Mouse (Mus musculus) duodenum, adult 2 months (tissue): ENCODE measurements around the gene Mpzl3. TPM values are rescaled to one million over a fixed set of nuclear protein-coding genes. Genes with fewer than 3 reads are reported as not detected.

Source experiments
- polyA plus RNA-seq: library from polyadenylated mRNA; depleted of rRNA; stranded (reverse); fragments of >200 nt; gene quantifications from 2 replicates; pipeline ENCODE4 v1.2.3, GENCODE M21; 2012; ENCODE audit warnings: low replicate concordance; rRNA removed

The Mpzl3 gene
- polyA plus RNA-seq, result 1.5 and 2.1 TPM in 2 replicates

DNA sequence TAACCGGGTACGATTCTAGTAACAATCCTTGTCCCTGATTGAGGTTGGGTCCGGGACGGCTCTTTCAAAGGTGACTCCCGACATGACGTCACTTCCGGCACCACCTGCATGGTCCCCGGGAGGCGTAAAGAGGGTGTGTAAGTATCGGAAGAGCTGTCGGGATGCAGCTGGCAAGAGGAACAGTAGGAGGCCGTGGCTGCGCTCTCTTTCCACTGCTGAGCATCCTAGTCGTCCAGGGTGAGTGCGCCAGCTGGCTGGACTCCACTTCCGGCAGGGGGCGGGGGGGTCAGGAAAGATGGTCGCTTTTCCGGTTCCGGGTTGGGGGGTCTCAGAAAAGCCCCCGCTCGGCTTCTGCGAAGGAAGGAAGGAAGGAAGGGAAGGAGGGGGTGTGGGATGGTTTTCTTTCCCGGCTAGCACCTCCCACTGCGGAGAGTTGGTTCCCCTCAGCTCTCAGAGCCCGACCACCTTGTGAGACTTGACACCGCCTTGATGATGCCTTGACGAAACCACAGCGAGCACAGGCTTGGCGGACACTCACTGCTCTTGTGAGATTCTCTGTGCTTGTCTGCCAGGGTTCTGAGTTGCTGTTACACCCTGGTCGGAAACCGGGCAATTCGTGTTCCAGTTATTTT lies at the start of gene Mpzl3:
Gene Mpzl3 (plus strand): TSS at position 105 of the 632 bp plus-strand sequence.

DNA sequence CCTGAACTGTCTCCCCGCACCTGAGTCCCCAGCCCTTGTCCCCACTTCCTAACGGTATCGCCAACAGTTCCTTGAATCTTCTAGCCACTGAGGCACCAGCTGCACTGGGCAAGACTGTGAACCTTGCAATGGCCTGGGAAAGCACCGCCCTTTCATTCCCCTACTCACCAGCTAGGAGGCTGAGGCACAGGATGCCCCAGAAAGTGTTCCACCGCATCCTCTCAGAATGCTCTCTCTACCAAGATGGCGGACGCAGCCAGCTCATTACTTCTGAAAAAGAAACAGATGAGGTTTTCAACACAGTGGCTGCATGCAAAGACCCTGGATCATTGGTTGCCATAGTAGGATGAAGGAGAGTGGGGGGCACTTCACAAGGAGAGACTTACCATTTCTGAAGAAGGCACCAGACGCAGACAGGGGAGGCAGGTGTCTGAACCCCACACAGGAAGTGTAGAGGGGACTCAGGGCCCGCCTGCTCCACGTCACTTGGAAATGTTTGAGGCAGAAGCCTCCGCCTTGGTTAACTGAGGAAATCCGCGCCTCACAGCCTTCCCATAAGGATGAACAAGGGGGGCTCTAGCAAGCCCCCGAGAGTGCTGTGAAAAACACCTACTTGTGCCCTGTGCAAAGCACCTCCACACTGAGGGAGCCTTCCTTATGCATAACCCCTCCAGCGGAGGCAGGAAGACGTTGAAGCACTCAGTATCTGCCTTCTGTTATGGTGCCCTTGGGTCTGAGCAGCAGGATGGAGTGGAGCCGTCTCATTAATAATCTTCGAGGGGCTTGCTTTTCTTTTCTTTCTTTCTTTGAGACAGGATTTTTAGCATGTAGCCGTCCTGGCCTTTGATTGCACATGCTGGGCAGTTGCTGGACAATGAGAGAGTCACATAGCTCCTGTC lies 45.6 kb upstream of the Mpzl3 start, which contains the start of gene Cd3e:
Gene Cd3e (minus strand): TSS at position 448 of the 899 bp plus-strand sequence.

DNA sequence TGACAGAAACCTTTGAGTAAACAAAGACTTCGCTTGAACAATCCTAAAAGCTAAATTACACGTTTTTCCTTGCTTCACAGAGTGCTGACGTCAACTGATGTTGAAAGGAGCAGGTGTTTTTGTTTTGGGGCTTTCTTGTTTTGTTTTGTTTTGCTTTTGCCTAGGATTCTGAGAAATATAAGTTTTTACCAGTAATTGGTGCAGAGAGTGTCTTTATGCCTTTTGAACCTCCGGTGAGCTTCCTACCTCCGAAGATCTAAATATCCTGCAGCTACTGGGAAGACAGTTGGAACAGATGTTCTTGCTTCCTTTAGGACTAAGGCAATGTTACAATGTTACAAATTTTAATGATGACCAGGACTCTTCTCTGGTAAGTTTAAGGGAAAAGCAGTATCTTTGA lies 15.5 kb upstream of the Mpzl3 start, which contains the start of gene Mpzl2:
Gene Mpzl2 (plus strand): TSS at position 301 of the 400 bp plus-strand sequence.

DNA sequence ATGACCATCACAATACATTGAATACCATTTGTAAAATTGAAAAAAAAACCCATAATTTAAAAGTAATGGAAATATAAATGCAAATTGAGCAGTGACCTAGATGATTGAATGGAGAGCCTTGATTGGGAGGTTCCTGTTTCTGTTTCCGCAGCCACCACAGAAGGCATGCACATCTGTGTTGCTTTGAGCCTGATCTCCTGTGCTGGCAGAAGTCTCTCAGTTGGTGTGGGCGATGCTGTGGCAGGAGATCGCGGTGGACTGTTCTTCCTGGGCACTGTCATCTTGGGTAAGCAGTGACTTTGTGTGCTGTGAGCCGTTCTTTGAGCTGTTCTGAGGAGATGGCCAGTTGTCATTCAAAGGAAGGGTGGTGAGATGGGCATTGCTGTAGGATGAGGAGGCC lies 24.0 kb downstream of the Mpzl3 start, which contains the start of gene Jaml:
Gene Jaml (plus strand): TSS at position 173 of the 400 bp plus-strand sequence.

DNA sequence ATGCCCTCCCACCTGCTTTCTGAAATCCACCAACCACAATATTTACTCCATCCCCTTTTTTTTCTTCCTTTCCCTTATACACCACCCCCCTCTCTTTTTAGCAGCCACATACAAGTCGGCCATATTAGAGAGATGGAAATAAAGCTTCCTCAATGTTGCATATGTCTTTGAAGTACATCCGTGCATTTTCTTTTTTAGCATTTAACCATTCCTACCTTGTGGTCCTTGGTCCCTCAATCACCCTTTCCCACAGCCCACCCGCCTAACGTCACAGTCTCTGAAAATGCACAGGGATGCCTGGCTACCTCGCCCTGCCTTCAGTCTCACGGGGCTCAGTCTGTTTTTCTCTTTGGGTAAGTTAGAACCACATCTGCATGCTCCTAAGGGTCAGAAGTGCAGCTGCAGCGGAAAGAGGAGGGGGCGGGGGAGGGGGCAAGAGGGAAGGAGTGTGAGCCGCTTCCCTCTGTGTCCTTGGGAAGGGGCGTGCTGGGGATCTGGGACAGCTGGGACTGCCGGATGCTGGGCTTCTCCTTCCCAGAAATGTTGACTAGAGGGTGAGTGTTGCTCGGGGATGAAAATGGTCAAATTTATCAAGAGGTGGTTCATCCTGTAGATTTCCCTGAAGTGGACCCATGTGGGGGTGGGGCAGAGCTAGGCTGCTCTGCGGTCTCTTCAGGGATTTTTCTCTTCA lies 62.9 kb downstream of the Mpzl3 start, which contains the start of gene Scn2b:
Gene Scn2b (plus strand): TSS at position 42 of the 691 bp plus-strand sequence.

Other genes with a start within 250 kb of the Mpzl3 start
- gene Kmt2a, start 173.9 kb upstream of the Mpzl3 start, polyA plus RNA-seq, result 4.2 and 8.4 TPM in 2 replicates
- gene Atp5l, start 134.4 kb upstream of the Mpzl3 start, polyA plus RNA-seq, result 155 and 339 TPM in 2 replicates
- 3.0 and 4.0 TPM in 2 replicates for gene Ube4a, start 89.6 kb upstream of the Mpzl3 start, polyA plus RNA-seq
- gene Cd3g, start 74.8 kb upstream of the Mpzl3 start, polyA plus RNA-seq, result 0.65 and 1.6 TPM in 2 replicates
- 0.64 and 2.9 TPM in 2 replicates for gene Cd3d, start 73.4 kb upstream of the Mpzl3 start, polyA plus RNA-seq
- 5.1 and 13.8 TPM in 2 replicates for gene Cd3e, start 45.6 kb upstream of the Mpzl3 start, polyA plus RNA-seq
- 7.6 and 16.9 TPM in 2 replicates for gene Mpzl2, start 15.4 kb upstream of the Mpzl3 start, polyA plus RNA-seq
- gene Jaml, start 24.0 kb downstream of the Mpzl3 start, polyA plus RNA-seq, result 1.2 TPM in 2 replicates
- gene Scn2b, start 62.6 kb downstream of the Mpzl3 start, polyA plus RNA-seq, result 0.71 and 0.75 TPM in 2 replicates
- gene Scn4b, start 83.2 kb downstream of the Mpzl3 start, polyA plus RNA-seq, result 0.05 TPM in 1 of 2 replicates, not detected in the other
- 0.05 TPM in 1 of 2 replicates, not detected in the other for gene BC049352, start 126.8 kb downstream of the Mpzl3 start, polyA plus RNA-seq
- gene Tmprss4, start 148.9 kb downstream of the Mpzl3 start, polyA plus RNA-seq, result 46.7 and 62.2 TPM in 2 replicates
- gene Il10ra, start 214.0 kb downstream of the Mpzl3 start, polyA plus RNA-seq, result 1.7 and 3.0 TPM in 2 replicates